Mouse (Mus musculus): ENCODE data around the gene Hoxb5. TPM values are rescaled to one million over a fixed set of nuclear protein-coding genes. Genes with fewer than 3 reads are reported as not detected.

Hoxb5 gene
- polyA plus RNA-seq, 1 experiment from 2014 or later, result 5.5 TPM

DNA sequence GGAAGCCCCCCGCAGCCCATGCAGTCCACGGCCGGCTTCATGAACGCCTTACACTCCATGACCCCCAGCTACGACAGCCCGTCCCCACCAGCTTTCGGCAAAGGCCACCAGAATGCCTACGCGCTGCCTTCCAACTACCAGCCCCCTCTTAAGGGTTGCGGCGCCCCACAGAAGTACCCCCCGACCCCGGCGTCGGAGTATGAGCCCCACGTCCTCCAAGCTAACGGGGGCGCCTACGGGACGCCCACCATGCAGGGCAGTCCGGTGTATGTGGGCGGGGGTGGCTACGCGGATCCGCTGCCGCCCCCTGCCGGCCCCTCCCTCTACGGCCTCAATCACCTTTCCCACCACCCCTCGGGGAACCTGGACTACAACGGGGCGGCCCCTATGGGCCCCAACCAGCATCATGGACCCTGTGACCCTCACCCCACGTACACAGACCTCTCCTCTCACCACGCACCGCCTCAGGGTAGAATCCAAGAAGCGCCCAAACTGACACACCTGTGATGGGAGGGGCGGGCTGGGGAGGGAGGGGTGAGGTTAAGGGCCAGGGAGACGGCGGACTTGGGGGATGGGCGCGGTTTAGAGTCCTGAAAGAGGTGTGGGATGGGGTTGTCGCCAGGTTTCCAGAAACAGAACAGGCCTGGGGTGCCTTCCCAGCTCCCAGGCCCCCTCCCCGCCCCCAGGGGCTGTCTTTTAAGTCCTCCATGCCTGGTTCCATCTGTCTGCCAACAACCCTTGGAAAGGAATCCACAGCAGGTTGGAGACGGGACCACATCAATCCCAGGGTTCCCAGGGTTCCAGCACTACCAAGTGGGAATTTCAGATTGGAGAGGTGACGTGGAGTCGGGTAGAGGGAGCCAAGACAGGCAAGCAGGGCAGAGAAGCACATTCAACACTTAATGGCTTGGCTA is 43.0 kb downstream of the Hoxb5 start:
- Histone ChIP-seq H3K36me3 (no peaks in the 10 kb centered on the region), H3K4me2 (peak overlapping the region; percentile 71), H3K4me3 (peak overlapping the region; percentile 49), H3K4me1 (peaks cover 42% of the 10 kb centered on the region), H3K9me3 (no peaks in the 10 kb centered on the region), H3K27me3 (replicated peaks) (peaks cover 97% of the 10 kb centered on the region), H3K9ac (peak overlapping the region; percentile 71), H3K27ac (replicated peaks) (peak overlapping the region; percentile 51)
- peak; percentile 23; the same call in 1 of the 2 replicates for ATAC-seq (ENCODE audit: extremely low read depth, insufficient number of reproducible peaks, low FRiP score, low TSS enrichment)
- WGBS, result 4% methylated on average over 44 of the region's 45 CpGs

DNA sequence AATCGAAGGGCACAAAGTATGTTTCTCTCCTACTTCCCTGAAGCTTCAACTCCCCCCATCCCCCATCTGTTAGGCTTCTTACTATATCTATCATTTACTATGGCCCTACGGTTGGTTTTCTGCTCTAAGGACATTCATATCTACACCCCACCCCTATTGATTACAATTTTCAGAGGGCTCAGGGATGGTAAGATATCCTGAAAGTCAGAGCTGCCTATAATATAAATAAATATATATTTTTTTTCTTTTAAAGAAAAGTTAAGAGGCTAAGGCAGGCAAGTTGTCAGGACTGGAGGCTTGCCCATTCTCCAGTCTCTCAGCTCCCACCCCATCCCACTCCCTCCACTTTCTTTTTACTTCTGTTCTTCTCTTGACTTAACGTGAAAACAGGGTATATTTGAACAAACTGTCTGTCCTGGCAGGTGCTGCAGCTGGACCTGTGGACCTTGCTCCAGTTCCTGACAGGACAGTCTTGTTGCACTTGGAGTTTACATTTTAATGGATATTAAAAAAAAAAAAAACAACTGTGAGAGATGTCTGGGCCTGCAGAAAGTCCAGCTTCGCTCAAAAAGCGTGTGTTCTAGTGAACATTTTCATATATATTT is 43.9 kb downstream of the Hoxb5 start:
- Histone ChIP-seq H3K36me3 (no peaks in the 10 kb centered on the region), H3K27ac (replicated peaks) (no peak overlapping the region; the same call in 1 of the 2 replicates), H3K4me2 (no peak overlapping the region), H3K4me3 (no peak overlapping the region), H3K4me1 (peaks cover 40% of the 10 kb centered on the region), H3K9me3 (no peaks in the 10 kb centered on the region), H3K27me3 (replicated peaks) (peaks cover 97% of the 10 kb centered on the region), H3K9ac (no peak overlapping the region)
- no peak for ATAC-seq (ENCODE audit: extremely low read depth, insufficient number of reproducible peaks, low FRiP score, low TSS enrichment)
- WGBS, result 52% methylated on average over 5 of the region's 5 CpGs

DNA sequence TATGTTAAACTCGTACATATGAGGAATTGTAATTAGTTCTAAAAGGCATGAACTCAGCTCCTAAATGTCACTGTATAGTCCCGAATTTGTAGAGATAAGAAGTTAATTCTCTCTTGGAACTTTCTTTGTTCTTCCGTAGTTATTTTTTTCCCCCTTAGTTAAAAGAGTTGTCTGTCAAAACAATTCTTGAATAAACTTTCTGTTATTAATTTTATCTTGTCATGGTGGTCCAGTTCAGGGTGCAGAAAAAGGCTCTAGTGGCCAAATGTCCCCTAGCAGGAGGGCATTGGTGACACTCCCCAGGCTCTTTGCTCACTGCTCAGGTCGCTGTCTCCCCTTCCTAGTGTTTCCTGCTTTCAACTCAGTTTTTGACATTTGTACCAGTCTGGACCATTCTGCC is 44.6 kb downstream of the Hoxb5 start:
- Histone ChIP-seq H3K4me3 (no peak overlapping the region), H3K4me1 (peaks cover 39% of the 10 kb centered on the region), H3K9me3 (no peaks in the 10 kb centered on the region), H3K4me2 (peak overlapping the region; percentile 33; the same call in 1 of the 2 replicates), H3K27me3 (replicated peaks) (peaks cover 97% of the 10 kb centered on the region), H3K9ac (no peak overlapping the region), H3K36me3 (no peaks in the 10 kb centered on the region), H3K27ac (replicated peaks) (peak overlapping the region; percentile 10)
- ATAC-seq (ENCODE audit: extremely low read depth, insufficient number of reproducible peaks, low FRiP score, low TSS enrichment), result no peak
- 28% methylated on average over 4 of the region's 4 CpGs for WGBS

DNA sequence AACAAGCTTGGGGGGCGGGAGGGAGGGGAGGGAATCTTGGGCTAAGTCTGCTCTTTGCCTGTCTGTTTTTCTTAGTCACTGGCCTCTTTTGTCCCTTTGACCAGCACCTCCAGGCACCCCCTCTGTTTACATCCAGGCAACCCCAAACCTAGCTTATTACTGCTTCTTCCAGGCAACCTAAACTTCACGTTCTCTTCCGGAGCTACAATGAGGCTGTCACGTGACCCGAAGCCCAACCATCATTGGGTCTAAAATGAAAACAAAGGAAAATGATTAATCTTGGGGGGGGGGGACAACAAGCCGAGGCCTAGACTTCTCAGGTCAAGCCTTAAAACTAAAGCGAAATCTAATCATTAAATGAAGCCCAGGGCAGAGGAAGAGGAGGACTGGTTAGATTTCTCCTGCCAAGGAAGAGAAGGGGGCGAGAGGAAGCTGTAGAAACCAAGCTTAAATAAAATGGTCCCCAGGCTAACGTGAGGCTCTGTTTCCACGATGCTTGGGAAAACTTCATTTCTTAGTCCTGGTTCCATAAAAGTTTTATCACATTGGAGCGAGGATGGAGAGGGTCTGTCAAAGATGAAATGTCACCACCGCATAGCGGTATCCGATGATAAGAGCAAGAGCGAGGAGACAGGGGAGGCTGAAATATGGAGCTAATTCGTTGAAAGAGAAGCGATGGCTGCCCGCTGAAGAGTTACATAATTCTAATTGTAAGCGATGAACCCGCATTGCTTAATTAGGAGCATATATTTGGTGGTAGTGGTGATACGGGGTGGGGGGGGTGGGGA is 45.2 kb downstream of the Hoxb5 start:
- H3K9ac ChIP-seq, result peak overlapping the region; percentile 4; the same call in 1 of the 2 replicates

DNA sequence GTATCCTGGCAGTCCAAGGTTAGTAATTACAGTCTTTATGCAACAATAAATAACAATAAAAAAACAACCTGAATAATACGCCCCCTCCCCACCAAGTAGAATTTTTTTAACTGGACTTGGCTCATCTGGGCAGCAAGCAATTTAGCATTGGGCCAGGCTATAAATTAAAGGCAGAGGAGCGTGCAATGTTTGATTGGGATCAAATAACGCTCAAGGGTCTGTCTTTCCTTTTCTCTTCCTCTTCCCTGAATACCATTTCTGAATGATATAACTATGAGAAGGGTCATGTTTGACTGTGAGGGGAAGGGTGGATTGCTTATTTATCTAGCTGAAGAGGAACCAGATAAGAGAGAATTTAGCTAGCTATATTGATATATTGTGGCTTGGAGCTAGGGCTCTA is 45.9 kb downstream of the Hoxb5 start:
- no peaks in the 10 kb centered on the region for H3K9me3 ChIP-seq
- ATAC-seq (ENCODE audit: extremely low read depth, insufficient number of reproducible peaks, low FRiP score, low TSS enrichment), result no peak
- no peak overlapping the region for H3K9ac ChIP-seq
- WGBS, result 62% methylated on average over 3 of the region's 3 CpGs
- H3K36me3 ChIP-seq, result no peaks in the 10 kb centered on the region
- peaks cover 95% of the 10 kb centered on the region for H3K27me3 ChIP-seq (replicated peaks)
- H3K4me2 ChIP-seq, result peak overlapping the region; percentile 38
- no peak overlapping the region for H3K4me3 ChIP-seq
- peaks cover 43% of the 10 kb centered on the region for H3K4me1 ChIP-seq
- H3K27ac ChIP-seq (replicated peaks), result peak overlapping the region; percentile 50; the same call in 1 of the 2 replicates

More for the DNA sequence above, 45.2 kb downstream of the Hoxb5 start:
- Histone ChIP-seq H3K27me3 (replicated peaks) (peaks cover 97% of the 10 kb centered on the region), H3K27ac (replicated peaks) (peak overlapping the region; percentile 10), H3K4me3 (no peak overlapping the region), H3K4me2 (peak overlapping the region; percentile 33), H3K36me3 (no peaks in the 10 kb centered on the region), H3K4me1 (peaks cover 45% of the 10 kb centered on the region), H3K9me3 (no peaks in the 10 kb centered on the region)
- no peak for ATAC-seq (ENCODE audit: extremely low read depth, insufficient number of reproducible peaks, low FRiP score, low TSS enrichment)
- 15% methylated on average over 21 of the region's 21 CpGs for WGBS

DNA sequence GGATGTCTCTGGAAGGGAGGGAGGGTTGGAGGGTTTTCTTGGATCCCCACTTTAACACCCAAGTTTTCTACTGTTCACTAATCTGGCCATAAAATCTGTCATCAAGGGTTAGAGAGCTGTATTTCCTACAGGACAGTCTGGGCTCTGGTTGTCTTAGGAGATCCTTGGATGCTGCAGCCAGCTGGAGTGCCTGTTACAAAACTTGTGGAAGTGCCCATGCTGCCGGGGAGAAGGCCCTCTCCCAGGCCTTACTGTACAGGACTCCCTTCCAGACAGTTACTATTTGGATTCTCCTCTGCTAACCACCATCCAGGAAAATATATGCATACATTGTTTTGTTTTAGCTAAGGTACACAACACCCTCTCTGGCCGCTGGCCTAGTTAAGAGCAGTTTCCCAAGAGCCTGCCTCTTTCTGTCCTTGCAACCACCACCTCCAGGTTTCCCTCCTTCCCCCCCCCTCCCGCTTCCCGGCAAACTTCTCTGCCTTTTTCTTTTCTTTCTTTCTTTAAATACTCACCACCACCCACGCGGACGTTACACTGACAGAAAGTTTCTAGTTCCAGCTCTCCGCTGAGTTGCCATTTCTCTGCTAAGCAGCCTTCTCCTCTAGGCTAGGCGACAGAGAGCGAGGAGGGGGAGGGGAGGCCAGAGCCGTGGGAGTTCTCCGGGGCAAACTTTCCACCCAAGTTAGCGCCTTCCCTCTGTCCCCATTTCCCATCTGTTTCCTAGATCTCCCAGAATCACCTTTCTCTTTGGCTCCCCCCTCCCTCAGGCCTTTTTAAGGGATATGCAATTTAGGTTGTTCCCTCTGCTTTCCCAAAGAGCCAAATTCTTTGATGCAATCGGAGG is 46.6 kb downstream of the Hoxb5 start:
- Histone ChIP-seq H3K4me2 (peak overlapping the region; percentile 38), H3K36me3 (no peaks in the 10 kb centered on the region), H3K27me3 (replicated peaks) (peaks cover 95% of the 10 kb centered on the region), H3K4me1 (peaks cover 41% of the 10 kb centered on the region), H3K27ac (replicated peaks) (peak overlapping the region; percentile 50), H3K9ac (peak overlapping the region; percentile 56; the same call in 1 of the 2 replicates), H3K9me3 (no peaks in the 10 kb centered on the region), H3K4me3 (peak overlapping the region; percentile 21; the same call in 1 of the 2 replicates)
- WGBS, result 27% methylated on average over 14 of the region's 14 CpGs
- ATAC-seq (ENCODE audit: extremely low read depth, insufficient number of reproducible peaks, low FRiP score, low TSS enrichment), result no peak

DNA sequence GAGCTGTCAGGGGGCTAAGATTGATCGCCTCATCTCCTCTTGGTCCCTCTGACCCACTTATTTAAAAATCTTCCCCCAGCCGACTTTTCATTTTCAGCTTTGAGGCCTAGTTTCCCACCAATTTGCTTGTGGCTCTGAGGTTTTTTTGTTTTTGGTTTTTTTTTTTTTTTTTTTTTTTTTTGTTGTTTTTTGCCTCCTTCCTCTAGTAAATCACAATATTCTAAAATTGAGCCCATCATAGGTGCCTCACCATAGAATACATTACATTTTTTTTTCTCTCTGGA is 47.1 kb downstream of the Hoxb5 start, which contains the start of gene Hoxb2:
Gene Hoxb2 (plus strand): TSS at position 185 of the 284 bp plus-strand sequence.
- Histone ChIP-seq H3K9ac (peak within 1 kb of the TSS; percentile 56; the same call in 1 of the 2 replicates), H3K4me2 (peak within 1 kb of the TSS; percentile 69), H3K36me3 (no peaks in the 10 kb centered on the region), H3K4me1 (peaks cover 38% of the 10 kb centered on the region), H3K27me3 (replicated peaks) (peaks cover 94% of the 10 kb centered on the region), H3K27ac (replicated peaks) (peak within 1 kb of the TSS; percentile 70), H3K4me3 (peak within 1 kb of the TSS; percentile 55), H3K9me3 (no peaks in the 10 kb centered on the region)
- 31% methylated on average over 2 of the region's 2 CpGs for WGBS
- ATAC-seq (ENCODE audit: extremely low read depth, insufficient number of reproducible peaks, low FRiP score, low TSS enrichment), result no peak

DNA sequence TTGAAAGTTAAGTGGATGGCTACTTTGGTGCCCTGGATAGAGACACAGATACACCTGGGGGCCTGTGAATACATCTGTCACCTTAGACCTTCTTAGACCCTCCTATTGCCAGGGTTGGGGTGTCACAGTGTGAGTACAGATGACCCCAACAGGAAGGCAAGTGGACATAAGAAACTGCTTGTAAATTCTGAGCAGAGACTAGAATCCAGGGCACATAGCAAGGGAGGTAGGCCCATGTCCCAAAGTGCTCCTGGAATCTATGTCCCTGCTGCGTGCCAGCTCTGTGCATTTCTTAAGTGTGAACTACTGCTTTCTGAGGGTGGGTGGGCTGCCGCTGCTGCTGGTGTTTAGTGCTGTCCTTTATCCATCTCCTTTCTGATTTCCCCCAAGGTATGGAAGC is 47.7 kb downstream of the Hoxb5 start:
- no peak overlapping the region; the same call in 1 of the 2 replicates for H3K9ac ChIP-seq
- ATAC-seq (ENCODE audit: extremely low read depth, insufficient number of reproducible peaks, low FRiP score, low TSS enrichment), result no peak
- H3K4me3 ChIP-seq, result no peak overlapping the region
- no peaks in the 10 kb centered on the region for H3K9me3 ChIP-seq
- no peaks in the 10 kb centered on the region for H3K36me3 ChIP-seq
- H3K4me2 ChIP-seq, result peak overlapping the region; percentile 69; the same call in 1 of the 2 replicates
- 50% methylated on average over 2 of the region's 2 CpGs for WGBS
- peak overlapping the region; percentile 70 for H3K27ac ChIP-seq (replicated peaks)
- H3K27me3 ChIP-seq (replicated peaks), result peaks cover 93% of the 10 kb centered on the region
- peaks cover 33% of the 10 kb centered on the region for H3K4me1 ChIP-seq

DNA sequence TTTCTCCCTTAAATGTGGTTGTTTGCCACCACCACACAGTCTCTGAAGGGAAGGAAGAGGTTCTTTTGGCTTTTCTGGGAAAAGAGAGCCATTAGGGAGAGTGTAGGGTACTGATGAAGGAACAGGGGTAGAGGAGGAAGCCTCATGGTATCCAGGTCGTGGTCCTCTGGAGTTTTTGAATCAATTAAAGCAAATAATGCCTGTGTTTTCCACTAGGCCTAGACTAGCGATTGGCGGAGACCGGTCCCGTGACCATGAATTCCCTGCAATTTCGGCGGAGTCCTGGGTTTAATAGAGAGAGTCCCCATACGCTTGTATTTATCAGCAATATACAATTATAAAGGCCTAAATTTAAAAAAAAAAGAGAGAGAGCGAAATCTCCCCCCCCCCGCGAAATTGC is 48.2 kb downstream of the Hoxb5 start:
- no peak for ATAC-seq (ENCODE audit: extremely low read depth, insufficient number of reproducible peaks, low FRiP score, low TSS enrichment)
- H3K27me3 ChIP-seq (replicated peaks), result peaks cover 93% of the 10 kb centered on the region
- H3K4me3 ChIP-seq, result peak overlapping the region; percentile 55
- H3K36me3 ChIP-seq, result no peaks in the 10 kb centered on the region
- peak overlapping the region; percentile 70 for H3K27ac ChIP-seq (replicated peaks)
- H3K4me2 ChIP-seq, result peak overlapping the region; percentile 69
- no peaks in the 10 kb centered on the region for H3K9me3 ChIP-seq
- H3K9ac ChIP-seq, result peak overlapping the region; percentile 82
- H3K4me1 ChIP-seq, result peaks cover 30% of the 10 kb centered on the region
- WGBS, result 18% methylated on average over 11 of the region's 11 CpGs

DNA sequence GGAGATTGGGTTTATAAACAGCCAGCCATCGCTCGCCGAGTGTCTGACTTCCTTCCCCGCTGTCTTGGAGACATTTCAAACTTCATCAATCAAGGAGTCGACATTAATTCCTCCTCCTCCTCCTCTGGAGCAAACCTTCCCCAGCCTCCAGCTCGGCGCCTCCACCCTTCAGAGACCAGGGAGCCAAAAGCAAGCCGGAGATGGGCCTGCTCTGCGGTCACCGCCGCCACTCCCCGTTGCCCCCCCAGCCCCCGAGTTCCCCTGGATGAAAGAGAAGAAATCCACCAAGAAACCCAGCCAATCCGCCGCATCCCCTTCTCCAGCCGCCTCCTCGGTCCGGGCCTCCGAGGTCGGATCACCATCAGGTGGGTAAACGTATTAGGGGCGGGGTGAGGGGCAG is 48.7 kb downstream of the Hoxb5 start:
- Histone ChIP-seq H3K4me2 (peak overlapping the region; percentile 69), H3K9me3 (no peaks in the 10 kb centered on the region), H3K9ac (peak overlapping the region; percentile 82), H3K4me3 (peak overlapping the region; percentile 55), H3K4me1 (peaks cover 30% of the 10 kb centered on the region), H3K27ac (replicated peaks) (peak overlapping the region; percentile 82), H3K36me3 (no peaks in the 10 kb centered on the region), H3K27me3 (replicated peaks) (peaks cover 93% of the 10 kb centered on the region)
- no peak for ATAC-seq (ENCODE audit: extremely low read depth, insufficient number of reproducible peaks, low FRiP score, low TSS enrichment)
- WGBS, result 3% methylated on average over 22 of the region's 22 CpGs
